Mouse (Mus musculus) lung, postnatal 14 days (tissue): ENCODE data around the gene Ush1c.
A peak's percentile ranks its signal among the peaks of the same experiment; 100 is the strongest.
"Not testable (repeated sequence)": the region's sequence is repeated elsewhere in the genome, so short reads cannot be mapped to it uniquely, and the experiment has no call there.

Experiments
- DNase-seq: peaks from one replicate; pipeline ENCODE4 v3.0.0; 2021

Gene Ush1c

DNA sequence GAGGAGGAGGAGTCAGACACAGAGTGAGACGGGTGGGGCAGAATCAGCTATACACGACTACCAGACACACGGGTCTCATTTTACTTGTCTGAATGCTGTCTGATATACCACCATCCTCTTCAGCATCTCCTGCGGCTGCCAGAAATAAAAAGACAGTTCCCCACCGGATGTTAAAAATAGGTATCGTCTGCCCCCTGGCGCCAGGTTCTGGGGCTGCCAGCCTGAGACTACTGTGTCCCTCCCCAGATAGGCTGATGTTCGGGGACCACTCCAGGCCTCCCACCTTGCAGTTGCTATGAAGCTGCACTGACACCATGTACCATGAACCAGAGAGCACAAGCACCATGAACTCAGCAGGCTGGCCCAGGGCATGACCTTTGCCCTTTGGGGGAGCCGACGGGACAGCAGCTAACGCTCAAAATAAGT lies 34.2 kb downstream of the Ush1c start:
- peak; percentile 33 for DNase-seq

DNA sequence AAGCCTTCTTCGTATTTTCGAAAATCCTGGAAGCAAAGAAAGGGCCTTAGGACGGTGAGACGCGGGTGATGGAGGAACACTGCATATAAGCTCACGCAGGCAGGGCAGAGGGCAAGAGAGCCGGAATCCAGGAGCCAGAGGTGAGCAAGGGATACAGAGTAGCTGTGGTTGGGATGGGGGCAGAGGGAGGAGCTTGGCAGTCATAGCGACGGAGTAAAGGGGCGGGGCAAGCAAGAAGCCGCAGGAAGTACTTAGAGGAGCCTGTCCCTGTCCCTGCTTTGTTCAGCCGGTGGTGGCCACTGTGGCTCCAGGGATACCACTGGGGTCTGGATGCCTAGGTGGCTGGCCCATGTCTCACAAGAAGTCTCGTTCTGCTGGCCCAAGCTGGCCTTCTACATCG lies 36.7 kb downstream of the Ush1c start:
- DNase-seq = no peak

DNA sequence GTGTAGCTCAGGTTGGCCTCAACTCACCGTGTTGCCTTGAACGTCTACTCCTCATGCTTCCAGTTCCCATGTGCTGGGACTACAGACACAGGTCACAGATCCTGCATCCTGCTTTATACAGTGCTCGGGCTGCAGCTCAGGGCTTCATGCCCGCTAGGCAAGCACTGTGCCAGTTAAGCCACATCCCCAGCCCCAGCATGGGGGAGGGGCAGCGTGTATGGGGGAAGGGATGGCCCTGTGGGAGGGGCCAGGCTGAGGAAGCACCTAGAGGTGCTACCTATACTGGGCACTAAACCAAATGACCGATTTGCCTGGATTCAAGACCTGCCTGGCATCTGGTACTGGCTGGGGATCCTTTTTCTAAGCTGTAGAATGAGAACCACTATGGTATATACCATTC lies 38.3 kb downstream of the Ush1c start:
- no peak for DNase-seq

DNA sequence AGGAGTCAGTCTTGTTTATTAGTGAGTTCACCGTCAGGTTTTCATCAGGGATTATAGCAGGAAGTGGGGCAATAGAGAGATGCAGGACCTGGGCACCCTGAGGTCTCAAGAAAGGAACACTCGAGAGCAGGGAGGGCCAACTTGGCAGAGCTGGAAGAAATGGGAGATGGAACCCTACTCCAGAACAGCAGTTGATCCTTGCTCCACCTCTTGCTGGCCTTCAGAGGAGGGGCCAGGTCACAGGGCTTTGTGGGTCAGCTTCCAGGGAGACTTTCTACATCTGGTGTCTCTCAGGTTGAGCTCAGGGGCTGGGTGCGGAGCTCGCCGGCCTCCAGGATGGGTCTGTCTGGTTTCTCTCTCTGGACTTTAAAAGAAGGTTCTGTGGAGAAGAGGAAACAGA lies 42.9 kb downstream of the Ush1c start:
- no peak for DNase-seq

DNA sequence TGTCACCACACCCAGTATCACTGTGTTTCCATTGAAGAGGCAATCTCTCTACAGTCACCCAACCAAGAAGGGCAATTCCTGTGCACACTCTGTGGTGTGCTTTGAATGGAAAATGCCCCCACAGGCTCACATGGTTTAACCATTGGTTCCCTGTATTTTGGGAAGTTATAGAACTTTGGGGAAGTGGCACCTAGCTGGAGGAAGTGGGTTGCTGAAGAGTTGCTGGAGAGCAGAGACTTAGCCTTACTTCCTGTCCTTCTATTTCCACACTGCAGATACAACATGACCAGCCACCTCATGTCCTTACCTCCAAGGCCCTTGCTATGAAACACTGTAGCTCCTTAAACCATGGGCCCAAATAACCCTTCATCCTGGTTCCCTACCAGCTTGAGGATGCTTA lies 54.1 kb downstream of the Ush1c start:
- no peak for DNase-seq

DNA sequence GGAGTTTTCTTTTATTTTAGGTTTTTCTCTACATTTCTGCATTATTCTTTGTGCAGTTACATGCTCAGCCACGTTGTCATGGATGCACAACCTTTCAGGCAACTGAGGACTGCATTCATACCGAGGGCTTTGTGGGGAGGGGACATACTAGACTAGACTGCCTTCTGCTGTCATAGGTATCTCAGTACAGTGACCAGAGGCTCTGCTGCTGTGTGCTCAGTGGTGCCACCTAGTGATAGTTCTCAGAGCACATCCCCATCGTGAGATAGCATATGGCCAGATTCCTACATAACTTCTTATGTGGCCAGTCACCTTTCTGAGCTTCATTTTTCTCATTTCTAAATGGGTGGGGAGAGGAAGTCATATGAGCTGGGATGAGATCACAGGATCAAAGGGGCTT lies 56.7 kb downstream of the Ush1c start:
- peak; percentile 48 for DNase-seq

DNA sequence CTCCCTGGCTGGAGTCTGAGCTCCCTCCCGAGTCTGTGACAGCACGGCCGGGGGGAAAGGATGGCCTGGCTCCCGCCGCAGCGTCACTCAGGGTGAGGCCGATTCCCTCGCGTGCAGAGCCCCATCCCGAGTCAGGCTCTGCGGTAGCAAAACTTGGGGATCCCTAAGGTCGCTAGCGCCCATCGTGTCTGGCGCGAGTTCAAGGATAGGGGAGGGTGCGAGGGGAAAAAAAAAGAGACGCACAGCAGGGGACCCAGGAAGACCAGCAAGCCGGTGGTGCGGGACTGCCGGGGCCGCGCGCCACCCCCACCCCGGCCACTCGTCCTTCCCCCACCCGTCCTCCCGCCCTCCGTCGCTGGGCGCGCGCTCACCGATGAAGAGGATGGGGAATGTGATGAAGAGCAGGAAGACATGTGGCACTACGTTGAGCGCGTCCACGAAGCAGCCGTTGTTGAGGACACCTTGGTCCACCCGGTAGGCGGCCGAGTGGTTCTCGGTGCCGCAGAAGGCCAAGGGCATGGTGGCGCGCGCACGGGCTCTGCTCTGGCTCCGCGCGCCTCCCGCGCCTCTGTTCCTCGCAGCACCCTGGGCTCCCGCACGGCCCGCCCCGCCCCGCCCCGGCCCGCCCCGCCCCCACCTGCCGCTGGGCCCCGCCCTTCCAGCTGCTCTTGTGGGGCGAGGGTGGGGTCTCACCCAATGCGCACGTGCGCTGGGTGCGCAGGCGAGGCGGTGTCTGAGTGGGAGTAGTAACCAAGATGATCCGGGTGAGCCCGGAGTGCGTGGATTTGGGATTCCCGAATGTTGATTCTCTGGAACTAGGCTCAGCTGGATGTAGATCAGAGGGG lies 58.6 kb downstream of the Ush1c start, which contains the start of gene Abcc8:
Abcc8 (minus strand) TSS at position 603 of the 845 bp plus-strand sequence.
- DNase-seq = no peak

DNA sequence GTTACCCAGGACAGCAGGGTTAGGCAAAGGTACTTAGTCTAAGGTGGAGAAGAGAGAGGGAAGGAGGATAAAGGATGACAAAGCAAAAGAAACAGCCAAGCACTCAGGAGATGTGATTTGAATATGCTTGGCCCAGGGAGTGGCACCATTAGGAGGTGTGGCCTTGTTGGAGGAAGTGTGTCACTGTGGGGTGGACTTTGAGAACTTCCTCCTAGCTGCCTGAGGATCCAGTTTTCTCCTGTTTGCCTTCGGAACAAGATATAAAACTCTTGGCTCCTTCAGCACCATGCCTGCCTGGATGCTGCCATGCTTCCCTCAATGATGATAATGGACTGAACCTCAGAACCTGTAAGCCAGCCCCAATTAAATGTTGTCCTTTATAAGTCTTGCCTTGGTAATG lies 69.3 kb downstream of the Ush1c start:
- not testable (repeated sequence) for DNase-seq

DNA sequence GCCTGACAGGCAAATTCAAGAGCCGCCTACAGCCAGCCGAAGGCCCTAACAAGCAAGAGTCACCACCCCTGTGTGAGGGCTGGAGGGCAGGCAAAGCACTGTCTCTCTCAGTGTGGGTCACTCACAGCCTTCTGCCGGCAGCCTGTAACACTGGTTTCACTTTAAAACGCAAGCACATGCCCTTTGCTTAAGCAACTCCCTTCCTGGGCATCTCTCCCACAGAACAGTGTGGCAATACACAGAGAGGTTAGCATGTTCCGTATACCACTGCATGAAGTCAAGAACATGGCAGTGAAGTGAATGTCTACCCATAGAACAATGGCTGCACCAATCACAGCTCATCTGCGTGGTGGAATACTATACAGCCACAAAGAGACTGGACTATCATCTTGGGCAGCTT lies 69.9 kb downstream of the Ush1c start:
- no peak for DNase-seq

DNA sequence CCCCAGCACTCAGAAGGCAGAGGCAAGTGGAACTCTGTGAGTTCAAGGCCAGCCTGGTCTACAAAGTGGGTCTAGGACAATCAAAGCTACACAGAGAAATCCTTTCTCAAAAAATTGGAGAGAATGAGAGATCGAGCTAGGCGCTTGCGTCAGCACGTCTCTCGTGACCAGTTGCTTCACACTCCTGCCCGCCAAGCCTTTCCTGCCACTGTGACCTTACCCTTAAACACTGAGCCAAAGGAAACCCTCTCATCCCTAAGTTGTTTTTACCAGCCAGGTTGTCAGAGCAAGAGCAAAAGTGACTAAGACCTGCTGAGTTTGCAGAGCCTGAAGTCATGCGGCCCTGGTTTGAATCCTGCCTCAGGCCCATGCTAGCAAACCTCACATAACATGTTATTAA lies 70.4 kb downstream of the Ush1c start:
- no peak for DNase-seq

DNA sequence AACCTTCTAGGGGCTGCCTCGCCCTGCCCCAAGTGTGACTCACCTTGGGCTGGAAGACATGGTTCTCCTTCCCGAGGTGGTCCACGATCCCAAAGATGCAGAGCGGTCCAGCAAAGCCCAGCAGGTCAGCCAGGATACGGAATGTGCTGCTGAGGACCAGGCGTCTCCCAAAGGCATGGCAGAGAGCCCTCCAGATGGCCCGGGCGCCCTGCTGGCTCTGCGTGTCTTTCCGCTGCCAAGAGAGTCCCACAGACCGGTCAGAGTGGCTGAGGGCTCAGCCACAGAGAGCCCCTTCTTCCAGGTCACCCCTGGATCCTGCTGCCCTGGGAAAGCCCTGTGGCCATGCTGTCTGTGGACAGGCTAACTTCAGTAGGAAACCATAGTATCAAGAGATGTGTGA lies 72.4 kb downstream of the Ush1c start:
- no peak for DNase-seq

DNA sequence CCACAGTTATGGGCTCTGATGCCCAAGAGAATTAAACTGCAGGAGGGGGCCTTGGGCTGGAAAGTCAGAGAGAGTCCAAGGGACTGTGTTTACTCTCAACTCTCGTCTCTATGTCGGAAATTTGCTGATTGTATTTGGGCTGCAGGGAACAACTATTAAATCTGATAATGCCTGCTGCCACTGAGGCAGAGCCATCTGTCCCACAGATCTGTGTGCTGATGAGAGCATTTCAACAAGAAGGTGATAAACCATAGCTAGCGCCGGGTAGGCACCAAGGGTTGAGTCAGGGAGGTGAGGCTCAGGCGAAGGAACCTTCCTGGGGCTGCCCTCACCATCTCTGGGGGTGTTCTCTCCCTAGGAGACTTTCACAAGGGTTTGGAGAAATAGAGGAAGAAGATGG lies 75.6 kb downstream of the Ush1c start:
- no peak for DNase-seq

DNA sequence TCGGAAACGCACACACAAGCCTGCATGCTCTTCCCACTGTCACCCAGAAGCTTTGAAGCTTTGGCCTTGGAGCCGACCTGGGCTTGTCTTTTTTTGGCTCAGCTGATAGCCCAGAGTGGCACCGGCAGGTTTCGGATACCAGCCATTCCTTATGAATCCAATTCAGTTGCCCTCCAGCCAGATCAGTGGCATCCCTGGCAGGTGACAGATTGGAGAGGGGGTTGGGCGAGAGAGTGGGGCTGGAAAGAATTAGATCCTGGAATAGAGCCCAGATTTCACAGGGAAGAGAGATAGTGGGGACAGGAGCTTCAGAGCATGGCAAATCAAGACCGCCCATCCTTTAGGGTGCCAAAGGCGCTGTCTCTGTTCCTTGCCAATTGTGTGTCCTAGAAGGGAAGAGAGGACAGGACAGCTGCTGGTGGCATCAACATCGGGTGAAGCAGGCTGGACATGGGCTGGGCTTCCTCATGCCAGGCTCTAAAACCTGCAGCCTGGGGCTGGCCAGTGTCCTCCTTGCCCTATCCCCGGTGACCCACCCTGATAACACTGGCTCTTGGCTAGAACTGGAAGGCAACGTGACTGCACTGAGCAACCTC lies 76.1 kb downstream of the Ush1c start:
- no peak for DNase-seq

DNA sequence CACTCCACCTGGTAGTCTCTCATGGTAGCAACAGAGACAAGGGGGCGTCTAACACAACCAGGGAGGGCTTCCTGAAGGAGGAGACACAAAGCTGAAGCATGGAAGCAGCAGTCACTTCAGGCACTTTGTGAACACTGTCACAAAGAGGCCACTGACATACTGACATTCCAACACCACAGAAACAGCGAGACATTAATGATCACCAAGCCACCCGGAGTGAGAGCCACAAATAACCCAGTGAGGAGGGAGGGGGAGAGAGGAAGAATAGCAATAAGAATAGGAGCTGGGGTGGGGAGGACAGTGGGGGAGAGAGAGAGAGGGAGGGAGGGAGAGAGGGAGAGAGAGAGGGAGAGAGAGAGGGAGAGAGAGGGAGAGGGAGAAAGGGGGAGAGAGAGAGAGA lies 76.7 kb downstream of the Ush1c start:
- DNase-seq = no peak

DNA sequence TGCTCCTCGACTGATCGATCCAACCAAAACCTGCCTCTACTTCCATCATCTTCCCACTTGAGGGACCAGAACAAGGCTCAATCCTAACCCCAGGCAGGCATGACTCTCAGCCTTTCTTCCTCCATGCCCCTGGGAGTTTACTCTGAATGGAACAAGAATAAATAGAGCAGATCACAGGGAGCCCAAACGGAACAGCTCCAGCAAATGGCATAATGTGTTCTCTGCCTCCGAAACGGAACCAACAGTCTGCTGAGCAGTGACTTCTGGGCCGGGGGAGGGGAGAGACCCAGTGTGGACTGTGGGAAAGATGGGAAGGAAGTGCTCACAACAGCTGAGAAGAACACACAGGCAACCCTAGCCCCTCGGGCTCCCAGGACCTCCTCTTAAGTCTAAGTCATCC lies 80.6 kb downstream of the Ush1c start:
- DNase-seq = no peak

DNA sequence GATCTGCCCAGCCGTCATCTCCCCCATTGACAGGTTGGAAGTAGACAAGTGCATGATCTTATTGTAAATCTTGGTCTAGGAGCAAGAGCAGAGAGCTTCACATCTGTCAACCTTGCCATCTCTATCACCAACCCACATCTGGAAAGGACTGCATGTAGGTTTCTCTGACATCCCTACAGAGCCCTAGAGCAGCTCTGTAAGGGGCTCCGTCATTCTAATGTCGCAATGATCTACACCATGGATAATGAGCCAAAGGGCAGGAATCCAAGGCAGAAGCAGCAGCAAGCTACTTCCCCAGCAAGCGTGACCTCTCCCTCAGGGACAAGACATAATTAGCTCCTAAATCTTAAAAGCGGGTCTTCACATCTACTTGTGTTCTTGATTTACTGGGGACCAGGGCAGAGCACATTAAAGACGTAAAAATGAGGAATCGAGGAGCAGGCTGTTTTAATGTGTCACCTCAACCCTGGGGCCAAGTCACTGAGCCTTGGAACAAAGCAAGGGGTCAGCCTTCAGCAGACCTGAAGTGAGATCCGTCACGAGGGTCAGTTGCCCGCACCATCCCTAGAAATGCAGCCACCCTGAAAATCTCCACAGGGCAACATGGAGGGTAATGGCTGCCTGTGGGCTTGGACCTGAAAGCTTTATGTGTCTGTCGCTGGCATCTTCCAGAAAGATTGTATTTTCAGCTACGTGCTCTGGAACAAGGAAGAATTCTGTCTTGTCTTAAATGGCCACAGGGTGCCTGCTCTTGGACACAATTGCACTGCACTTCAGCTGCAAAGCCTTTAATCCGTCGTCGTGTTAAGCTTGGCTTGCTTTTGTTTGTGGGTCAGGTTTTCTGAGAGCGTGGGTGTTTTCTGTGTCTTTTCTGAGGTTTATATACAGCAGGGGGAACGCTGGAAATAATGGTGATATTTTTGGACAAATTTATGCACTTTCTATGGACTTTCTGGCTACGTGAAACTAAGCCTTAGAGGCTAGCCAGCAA lies 83.5 kb downstream of the Ush1c start:
- no peak for DNase-seq

DNA sequence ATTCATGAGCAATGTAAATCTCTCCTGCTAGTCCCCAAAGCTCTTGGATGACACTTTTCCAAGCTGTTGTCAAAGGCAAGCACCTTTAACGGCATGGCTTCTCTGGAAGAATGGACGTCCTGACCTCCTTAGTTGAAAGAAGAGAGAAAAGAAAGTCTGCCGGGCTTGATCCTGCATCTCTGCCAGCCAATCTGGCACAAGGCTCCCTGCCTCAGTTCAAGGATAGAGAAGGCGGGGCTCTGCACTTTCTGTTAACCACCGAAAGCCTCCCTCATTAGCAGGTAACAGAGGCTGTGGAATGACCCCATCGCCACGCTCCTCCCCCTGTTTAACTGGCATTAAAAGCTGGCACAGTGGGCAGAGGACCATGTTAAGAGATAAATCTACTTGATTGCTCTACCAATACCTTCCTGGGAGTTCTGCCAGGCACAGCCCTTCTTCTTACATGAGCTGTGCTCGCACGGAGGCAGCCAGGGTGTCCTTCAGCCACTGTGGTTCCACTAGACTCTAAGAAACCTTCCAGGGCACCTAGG lies 85.4 kb downstream of the Ush1c start:
- no peak for DNase-seq

DNA sequence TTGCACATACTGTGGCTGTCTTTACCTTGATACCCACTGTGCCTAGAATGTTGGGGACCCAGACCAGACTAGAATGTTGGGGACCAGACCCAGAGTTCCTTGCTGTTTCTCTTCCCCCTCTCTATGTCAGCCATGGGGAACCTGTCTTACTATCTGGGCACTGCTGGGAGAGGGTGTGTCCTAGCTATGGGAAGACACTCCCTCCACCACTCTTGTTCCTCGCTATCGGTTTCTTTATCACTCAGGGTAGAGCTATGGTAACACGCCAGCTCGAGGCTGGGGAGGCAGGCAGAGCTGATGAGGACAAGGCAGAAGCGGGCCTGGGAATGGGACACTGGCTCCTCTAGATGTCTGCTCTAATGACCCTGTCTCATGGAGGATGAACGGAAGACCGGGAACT lies 90.9 kb downstream of the Ush1c start:
- no peak for DNase-seq

DNA sequence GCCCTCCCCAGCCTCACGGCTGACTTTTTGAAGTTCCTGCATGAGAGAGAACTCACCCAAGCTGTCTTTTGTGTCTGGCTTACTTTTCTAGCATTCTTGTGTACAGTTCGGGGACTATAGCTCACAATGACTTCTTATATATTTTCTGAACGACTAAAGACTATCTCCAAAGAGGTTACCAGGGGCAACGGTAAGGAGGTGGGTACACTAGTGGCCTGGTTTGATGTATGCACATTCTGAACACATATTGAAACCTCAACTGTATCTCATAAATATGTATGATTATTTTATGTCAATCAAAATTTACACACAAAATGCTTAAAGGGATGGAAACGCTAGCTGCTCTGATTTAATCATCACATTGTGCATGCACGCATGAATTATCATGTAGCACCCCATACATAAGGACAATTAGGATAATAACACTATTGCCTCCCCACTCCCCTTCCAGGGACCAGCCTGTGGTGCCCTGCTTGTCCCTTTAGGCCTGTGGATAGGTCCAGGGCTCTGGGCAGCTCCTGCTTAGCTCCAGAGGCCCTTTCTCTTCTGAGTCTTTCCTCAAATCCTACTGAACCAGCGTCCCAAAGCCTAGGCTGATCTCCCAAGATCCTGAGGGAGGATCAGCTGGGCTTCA lies 91.5 kb downstream of the Ush1c start:
- DNase-seq = no peak
